Mouse (Mus musculus): ENCODE results near the gene Stard9. TPM values are rescaled to one million over a fixed set of nuclear protein-coding genes. Genes with fewer than 3 reads are reported as not detected.
"Not testable (repeated sequence)": the region's sequence is repeated elsewhere in the genome, so short reads cannot be mapped to it uniquely, and the experiment has no call there.

Stard9 gene
- total RNA-seq, 4 experiments from 2014 or later = 9.9 to 11.5 (median 11.3) TPM

GRCm38 (mm10) chr2:120652925-120653284, 24.0 kb downstream of the Stard9 start:
- no peak for DNase-seq (ENCODE audit: low spot score in 2 of 2)

GRCm38 (mm10) chr2:120654693-120655092, 25.8 kb downstream of the Stard9 start:
- DNase-seq (ENCODE audit: low spot score in 2 of 2) = no peak

- DNase-seq (ENCODE audit: low spot score in 2 of 2) = no peak
These were observed 27.0 kb downstream of the Stard9 start for GRCm38 (mm10) chr2:120655905-120656304.

- no peak for DNase-seq (ENCODE audit: low spot score in 2 of 2)
These were observed 27.8 kb downstream of the Stard9 start for GRCm38 (mm10) chr2:120656711-120657110.

- DNase-seq (ENCODE audit: low spot score in 2 of 2) = no peak
These were observed 29.6 kb downstream of the Stard9 start for GRCm38 (mm10) chr2:120658486-120658885.

GRCm38 (mm10) chr2:120659318-120659717, 30.4 kb downstream of the Stard9 start:
- no peak for DNase-seq (ENCODE audit: low spot score in 2 of 2)

- no peak for DNase-seq (ENCODE audit: low spot score in 2 of 2)
These were observed 31.7 kb downstream of the Stard9 start for GRCm38 (mm10) chr2:120660486-120661078.

- no peak for DNase-seq (ENCODE audit: low spot score in 2 of 2)
These were observed 33.8 kb downstream of the Stard9 start for GRCm38 (mm10) chr2:120662766-120663165.

GRCm38 (mm10) chr2:120663491-120664154, 34.7 kb downstream of the Stard9 start:
- no peak for DNase-seq (ENCODE audit: low spot score in 2 of 2)

GRCm38 (mm10) chr2:120667446-120667845, 38.5 kb downstream of the Stard9 start:
- no peak for DNase-seq (ENCODE audit: low spot score in 2 of 2)

GRCm38 (mm10) chr2:120670253-120670652, 41.3 kb downstream of the Stard9 start:
- no peak for DNase-seq (ENCODE audit: low spot score in 2 of 2)

- not testable (repeated sequence) for DNase-seq (ENCODE audit: low spot score in 2 of 2)
These were observed 52.2 kb downstream of the Stard9 start for GRCm38 (mm10) chr2:120681151-120681550.

GRCm38 (mm10) chr2:120697767-120698166, 68.8 kb downstream of the Stard9 start:
- DNase-seq (ENCODE audit: low spot score in 2 of 2) = no peak

- no peak for DNase-seq (ENCODE audit: low spot score in 2 of 2)
These were observed 71.5 kb downstream of the Stard9 start for GRCm38 (mm10) chr2:120700379-120700885.

- DNase-seq (ENCODE audit: low spot score in 2 of 2) = no peak
These were observed 73.8 kb downstream of the Stard9 start for GRCm38 (mm10) chr2:120702675-120703074.

- no peak for DNase-seq (ENCODE audit: low spot score in 2 of 2)
These were observed 78.1 kb downstream of the Stard9 start for GRCm38 (mm10) chr2:120707041-120707440.

GRCm38 (mm10) chr2:120710154-120710553, 81.2 kb downstream of the Stard9 start:
- DNase-seq (ENCODE audit: low spot score in 2 of 2) = no peak

- DNase-seq (ENCODE audit: low spot score in 2 of 2) = no peak
These were observed 82.0 kb downstream of the Stard9 start for GRCm38 (mm10) chr2:120710948-120711347.

- no peak for DNase-seq (ENCODE audit: low spot score in 2 of 2)
These were observed 84.5 kb downstream of the Stard9 start for GRCm38 (mm10) chr2:120713441-120713840.

- no peak for DNase-seq (ENCODE audit: low spot score in 2 of 2)
These were observed 89.6 kb downstream of the Stard9 start for GRCm38 (mm10) chr2:120718496-120718895.

GRCm38 (mm10) chr2:120720821-120721220, 91.9 kb downstream of the Stard9 start:
- DNase-seq (ENCODE audit: low spot score in 2 of 2) = no peak

GRCm38 (mm10) chr2:120721911-120722310, 93.0 kb downstream of the Stard9 start:
- DNase-seq (ENCODE audit: low spot score in 2 of 2) = no peak

- no peak for DNase-seq (ENCODE audit: low spot score in 2 of 2)
These were observed 93.6 kb downstream of the Stard9 start for GRCm38 (mm10) chr2:120722491-120722890.

Data from left cerebral cortex, adult 8-10 months (tissue).